Mouse (Mus musculus) brain, embryonic 14.5 days (tissue): ENCODE measurements around the gene Gm5134. TPM values are rescaled to one million over a fixed set of nuclear protein-coding genes. Genes with fewer than 3 reads are reported as not detected.

Experiments used
- DNase-seq: peaks from one replicate; pipeline ENCODE4 v3.0.0-alpha.2; 2011; ENCODE audit warnings: low read depth
- CTCF ChIP-seq: fragments of 200-500 bp; IDR thresholded peaks from 2 replicates; pipeline ENCODE4 v1.5.1; 2012; ENCODE audit warnings: inconsistent platforms, mild to moderate bottlenecking, moderate library complexity, borderline replicate concordance; ENCODE audit not compliant: insufficient read depth, insufficient read length; ENCODE audit errors: extremely low read depth
- POLR2A ChIP-seq: fragments of 200-500 bp; IDR thresholded peaks from 2 replicates; pipeline ENCODE4 v1.6.1; 2012; ENCODE audit warnings: mild to moderate bottlenecking, inconsistent platforms, borderline replicate concordance; ENCODE audit not compliant: poor library complexity, insufficient read depth, insufficient read length, severe bottlenecking; ENCODE audit errors: extremely low read depth
- polyA plus RNA-seq: library from polyadenylated mRNA; depleted of rRNA; stranded (reverse); fragments of >200 nt; gene quantifications from 2 replicates; pipeline ENCODE4 v1.2.3, GENCODE M21; 2012

The Gm5134 gene
- polyA plus RNA-seq, 1 experiment: 0.05 TPM

- TF ChIP-seq CTCF (no peak), POLR2A (no peak)
- no peak for DNase-seq
Observed at GRCm38 (mm10) chr10:75932891-75933290, 21.4 kb upstream of the Gm5134 start, which contains the start of gene Chchd10. Gene Chchd10 (plus strand): TSS chr10:75933130.

GRCm38 (mm10) chr10:75934991-75935390 lies 19.3 kb upstream of the Gm5134 start:
- DNase-seq: no peak
- no peak for TF ChIP-seq POLR2A
- TF ChIP-seq CTCF: no peak

- TF ChIP-seq POLR2A (no peak), CTCF (no peak)
- peak; percentile 82 for DNase-seq
Observed at GRCm38 (mm10) chr10:75935680-75936541, 18.4 kb upstream of the Gm5134 start, which contains the start of gene Mmp11. Gene Mmp11 (minus strand): TSS chr10:75936496.

GRCm38 (mm10) chr10:75936909-75937667 lies 17.2 kb upstream of the Gm5134 start:
- TF ChIP-seq CTCF (no peak), POLR2A (no peak)
- no peak for DNase-seq

GRCm38 (mm10) chr10:75937851-75938643 lies 16.3 kb upstream of the Gm5134 start:
- no peak for TF ChIP-seq POLR2A
- TF ChIP-seq CTCF: no peak
- no peak for DNase-seq

GRCm38 (mm10) chr10:75939481-75940234 lies 14.7 kb upstream of the Gm5134 start:
- TF ChIP-seq CTCF: no peak
- no peak for TF ChIP-seq POLR2A
- DNase-seq: no peak

GRCm38 (mm10) chr10:75940520-75940919 lies 13.8 kb upstream of the Gm5134 start, which contains the start of gene Gm867:
Gene Gm867 (minus strand): TSS chr10:75940672.
- DNase-seq: no peak
- TF ChIP-seq POLR2A: no peak
- TF ChIP-seq CTCF: no peak

GRCm38 (mm10) chr10:75941042-75941824 lies 13.1 kb upstream of the Gm5134 start:
- TF ChIP-seq CTCF (no peak), POLR2A (no peak)
- no peak for DNase-seq

GRCm38 (mm10) chr10:75942736-75943477 lies 11.4 kb upstream of the Gm5134 start, which contains the start of gene Vpreb3:
Gene Vpreb3 (plus strand): TSS chr10:75943057.
- TF ChIP-seq POLR2A (no peak), CTCF (no peak)

More at GRCm38 (mm10) chr10:75942736-75943477, 11.4 kb upstream of the Gm5134 start, which contains the start of gene Vpreb3:
- no peak for DNase-seq
